Mouse (Mus musculus): ENCODE data around the gene Mansc1.
"Not testable (repeated sequence)": the region's sequence is repeated elsewhere in the genome, so short reads cannot be mapped to it uniquely, and the experiment has no call there.

Mansc1 gene

DNA sequence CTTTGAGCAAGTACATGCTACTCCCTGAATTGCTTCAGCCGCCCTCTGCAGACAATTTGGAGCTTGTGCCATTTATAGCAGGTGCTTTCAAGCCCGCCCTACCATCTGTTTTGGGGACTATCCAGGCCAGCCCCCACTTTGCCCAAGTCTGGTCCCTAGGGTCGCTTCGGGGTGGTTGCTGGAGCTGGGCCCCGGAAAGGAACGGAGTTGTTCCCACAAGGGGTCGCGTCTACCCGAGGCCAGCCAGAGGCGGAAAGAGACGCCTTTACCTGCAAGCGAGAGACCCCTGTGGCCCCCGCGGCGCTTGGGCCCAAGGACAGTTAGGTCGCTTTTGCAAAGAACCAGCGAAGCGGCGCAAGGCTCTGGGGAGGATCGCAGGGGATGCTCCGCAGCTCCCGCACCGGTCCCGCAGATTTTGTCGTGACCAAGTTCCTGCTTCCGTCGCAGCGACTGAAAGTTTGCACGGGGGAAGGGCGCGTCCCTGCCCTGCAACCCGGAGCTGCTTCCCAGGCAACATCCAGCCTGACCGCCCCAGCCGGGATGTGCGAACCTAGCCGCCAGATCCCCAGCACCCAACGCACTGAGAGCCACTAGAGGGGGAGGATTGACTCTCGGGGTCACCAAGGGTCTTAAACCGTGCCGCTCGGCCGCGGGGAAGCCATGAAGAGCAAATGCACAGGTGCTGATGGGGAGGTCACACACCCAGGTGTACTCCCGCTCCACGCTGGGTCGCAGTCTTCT is at the start of gene Mansc1:
Mansc1 (minus strand) TSS at position 542 of the 741 bp plus-strand sequence.
- DNase-seq (ENCODE audit: low read depth): peak; percentile 63

- DNase-seq (ENCODE audit: low read depth): not testable (repeated sequence)
Observed at GRCm38 (mm10) chr6:134679330-134679729, 47.0 kb upstream of the Mansc1 start.

DNA sequence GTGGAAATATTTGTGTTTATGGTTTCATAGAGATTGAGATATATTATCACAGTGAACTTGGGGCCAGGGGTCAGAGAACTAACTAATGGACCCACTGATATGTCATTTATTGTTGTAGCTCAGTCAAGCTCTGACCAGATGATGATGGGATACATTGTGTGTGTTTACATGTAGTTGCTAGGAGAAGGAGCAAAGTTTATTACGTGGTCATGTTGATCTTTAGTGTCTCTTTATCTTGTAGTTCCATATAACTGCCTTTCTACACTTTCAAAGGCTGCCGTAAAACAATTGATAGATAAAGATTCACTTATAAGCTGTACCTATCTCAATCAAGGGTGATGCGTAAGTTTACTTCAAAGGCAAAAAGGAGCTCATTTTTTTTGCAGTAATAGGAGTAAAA is 45.7 kb upstream of the Mansc1 start:
- DNase-seq (ENCODE audit: low read depth): no peak

- DNase-seq (ENCODE audit: low read depth): no peak
Observed at GRCm38 (mm10) chr6:134677504-134677903, 45.2 kb upstream of the Mansc1 start.

- not testable (repeated sequence) for DNase-seq (ENCODE audit: low read depth)
Observed at GRCm38 (mm10) chr6:134673712-134674111, 41.4 kb upstream of the Mansc1 start.

DNA sequence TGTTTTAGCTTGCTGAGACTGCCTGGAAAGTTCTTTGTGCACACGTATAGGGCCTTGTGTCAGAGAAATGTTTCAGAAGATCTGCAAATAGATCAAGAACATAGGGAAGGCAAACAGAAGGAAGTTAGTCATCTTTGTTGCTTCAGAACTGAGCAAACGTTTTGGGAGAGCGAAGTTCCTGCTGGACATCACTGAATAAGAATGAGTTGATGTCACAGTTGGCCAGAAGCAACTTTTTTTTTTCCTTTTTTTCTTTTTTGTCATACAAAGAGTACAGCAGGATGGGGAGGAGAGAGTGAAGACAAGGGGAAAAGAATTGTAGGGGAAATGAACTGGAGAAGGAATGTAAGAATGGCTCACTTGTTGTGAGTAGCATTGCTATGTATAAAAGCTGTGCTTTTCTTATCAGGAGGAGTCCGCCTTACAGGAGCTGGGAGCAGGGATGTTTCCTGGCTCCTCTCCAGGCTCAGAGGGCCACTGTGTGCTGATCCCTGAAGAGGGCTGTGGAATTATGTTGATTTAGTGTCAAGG is 38.7 kb upstream of the Mansc1 start:
- DNase-seq (ENCODE audit: low read depth): no peak

DNA sequence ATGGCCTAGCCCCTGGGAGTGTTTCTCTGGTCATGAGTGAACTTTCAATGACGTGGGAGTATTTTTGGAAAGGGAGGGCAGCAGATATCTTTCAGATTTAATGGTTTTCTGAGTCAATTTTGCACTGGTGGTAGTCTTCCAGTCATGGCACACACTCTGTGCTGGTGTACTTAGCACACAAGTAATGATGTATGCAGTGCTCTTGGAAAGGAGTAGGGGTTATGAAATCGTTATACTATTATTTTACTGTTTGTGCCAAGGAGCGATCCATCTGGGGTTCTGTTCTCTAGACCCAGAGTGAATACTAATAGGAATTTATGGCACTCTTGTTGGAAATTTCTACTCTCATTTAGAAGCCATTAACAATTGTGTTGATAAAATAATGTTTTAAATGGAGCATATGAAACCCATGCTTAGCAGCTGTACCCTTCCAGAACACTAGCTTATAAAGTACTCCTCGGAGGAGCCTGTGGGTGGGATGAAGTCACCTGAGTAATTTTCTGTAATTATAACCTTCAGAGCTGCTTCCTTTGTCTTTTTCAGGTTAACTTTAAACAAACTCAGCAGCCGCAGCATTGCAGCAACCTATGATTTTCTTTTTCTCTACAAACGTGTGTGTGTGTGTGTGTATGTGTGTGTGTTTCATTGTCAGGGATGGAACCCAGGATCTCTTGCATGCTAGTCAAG is 37.0 kb upstream of the Mansc1 start:
- DNase-seq (ENCODE audit: low read depth): no peak

GRCm38 (mm10) chr6:134668519-134668918 is 36.2 kb upstream of the Mansc1 start:
- no peak for DNase-seq (ENCODE audit: low read depth)

- DNase-seq (ENCODE audit: low read depth): no peak
Observed at GRCm38 (mm10) chr6:134665817-134666216, 33.5 kb upstream of the Mansc1 start.

- no peak for DNase-seq (ENCODE audit: low read depth)
Observed at GRCm38 (mm10) chr6:134664573-134664972, 32.3 kb upstream of the Mansc1 start.

- no peak for DNase-seq (ENCODE audit: low read depth)
Observed at GRCm38 (mm10) chr6:134660714-134661406, 28.6 kb upstream of the Mansc1 start.

GRCm38 (mm10) chr6:134659108-134659958 is 27.0 kb upstream of the Mansc1 start:
- peak; percentile 80 for DNase-seq (ENCODE audit: low read depth)

DNA sequence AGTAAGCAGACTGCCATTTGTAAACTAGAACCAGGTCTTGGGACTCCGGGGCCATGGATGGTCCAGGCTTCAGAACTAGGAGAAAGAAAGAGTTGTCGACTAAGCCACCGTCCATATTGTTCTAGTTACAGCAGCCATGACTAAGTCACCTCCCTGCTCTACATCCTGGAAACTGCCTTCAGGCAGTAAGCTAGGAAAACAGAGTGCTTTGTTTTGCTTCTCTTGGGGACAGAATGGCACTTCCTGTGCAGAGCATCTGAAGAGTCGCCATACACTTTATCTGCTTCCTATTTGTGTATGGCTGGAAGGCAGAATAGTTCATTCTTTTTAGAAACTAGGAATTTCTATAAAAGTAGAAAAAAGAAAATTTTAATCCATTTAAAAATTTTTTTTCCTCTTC is 24.2 kb upstream of the Mansc1 start:
- DNase-seq (ENCODE audit: low read depth): no peak

DNA sequence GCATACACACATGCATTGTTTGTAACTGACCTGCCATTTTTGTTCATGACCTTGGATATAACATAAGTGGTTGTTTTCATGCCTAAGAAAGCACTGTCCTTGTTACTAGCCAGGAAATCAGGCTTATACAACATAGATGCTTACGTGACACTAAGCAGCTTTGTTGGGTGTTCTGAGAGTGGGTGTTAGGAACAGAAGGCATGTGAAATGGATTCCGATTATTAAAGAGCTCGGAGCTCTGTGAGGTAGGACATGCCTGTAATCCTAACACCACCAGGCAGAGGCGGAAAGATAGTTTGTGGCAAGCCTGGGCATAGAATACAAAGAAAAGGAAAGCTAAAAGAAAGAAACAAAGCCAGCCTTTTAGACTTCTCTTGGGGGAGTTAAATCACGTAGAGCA is 16.1 kb upstream of the Mansc1 start:
- no peak for DNase-seq (ENCODE audit: low read depth)

DNA sequence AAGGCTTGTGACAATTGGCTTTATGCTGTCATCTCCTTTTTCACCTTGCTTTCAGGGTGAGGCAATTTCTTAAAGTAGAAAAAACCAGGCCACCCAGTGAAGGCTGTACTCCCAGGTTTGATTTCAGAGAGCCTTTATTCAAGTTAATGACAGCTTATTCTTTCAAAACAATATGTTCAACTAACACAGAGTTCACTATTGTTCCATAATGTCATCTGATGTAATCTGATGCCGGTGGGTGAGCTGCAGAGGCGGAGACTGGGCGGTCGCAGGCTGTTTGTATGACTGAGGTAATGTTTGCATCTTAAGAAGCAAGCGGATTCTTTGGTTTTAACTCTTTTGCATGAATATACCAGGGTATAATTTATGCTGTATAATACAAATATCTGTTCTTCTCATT is 15.3 kb upstream of the Mansc1 start:
- no peak for DNase-seq (ENCODE audit: low read depth)

DNA sequence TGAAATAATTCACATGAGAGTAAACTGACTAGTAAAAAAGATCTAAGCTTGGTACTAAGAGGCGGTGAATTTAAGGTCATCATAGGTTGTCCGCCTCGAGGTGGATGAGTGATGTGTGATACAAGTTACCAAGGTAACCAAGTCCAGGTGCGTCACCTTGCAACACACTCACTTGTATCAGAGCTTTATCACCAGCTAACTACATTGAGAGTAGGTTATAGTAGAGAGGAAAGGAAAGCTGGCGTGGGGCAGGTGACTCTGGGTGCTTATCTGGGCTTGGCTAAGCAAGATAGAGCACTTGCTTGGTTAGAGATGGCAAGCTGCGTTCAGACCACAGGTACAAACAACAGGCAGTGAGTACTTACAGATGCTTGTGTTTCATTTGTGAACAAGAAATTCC is 14.5 kb upstream of the Mansc1 start:
- DNase-seq (ENCODE audit: low read depth): no peak

DNA sequence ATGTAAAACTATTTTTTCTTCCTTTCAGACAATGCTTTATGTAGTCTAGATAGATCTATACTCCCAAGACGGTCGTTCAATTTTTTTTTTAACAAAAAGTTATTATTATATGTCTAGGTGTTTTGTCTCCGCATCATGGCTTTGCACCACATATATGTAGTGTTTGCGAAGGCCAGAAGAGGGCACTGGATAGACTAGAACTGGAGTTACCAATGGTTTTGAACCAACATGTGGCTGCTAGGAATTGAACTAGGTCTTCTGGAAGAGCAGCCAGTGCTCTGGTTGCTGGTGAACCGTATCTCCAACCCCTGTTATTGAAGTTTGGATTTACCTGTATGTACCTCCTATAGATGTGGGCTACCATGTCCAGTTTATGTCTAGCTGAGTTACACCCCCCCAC is 11.0 kb upstream of the Mansc1 start:
- DNase-seq (ENCODE audit: low read depth): peak; percentile 45

DNA sequence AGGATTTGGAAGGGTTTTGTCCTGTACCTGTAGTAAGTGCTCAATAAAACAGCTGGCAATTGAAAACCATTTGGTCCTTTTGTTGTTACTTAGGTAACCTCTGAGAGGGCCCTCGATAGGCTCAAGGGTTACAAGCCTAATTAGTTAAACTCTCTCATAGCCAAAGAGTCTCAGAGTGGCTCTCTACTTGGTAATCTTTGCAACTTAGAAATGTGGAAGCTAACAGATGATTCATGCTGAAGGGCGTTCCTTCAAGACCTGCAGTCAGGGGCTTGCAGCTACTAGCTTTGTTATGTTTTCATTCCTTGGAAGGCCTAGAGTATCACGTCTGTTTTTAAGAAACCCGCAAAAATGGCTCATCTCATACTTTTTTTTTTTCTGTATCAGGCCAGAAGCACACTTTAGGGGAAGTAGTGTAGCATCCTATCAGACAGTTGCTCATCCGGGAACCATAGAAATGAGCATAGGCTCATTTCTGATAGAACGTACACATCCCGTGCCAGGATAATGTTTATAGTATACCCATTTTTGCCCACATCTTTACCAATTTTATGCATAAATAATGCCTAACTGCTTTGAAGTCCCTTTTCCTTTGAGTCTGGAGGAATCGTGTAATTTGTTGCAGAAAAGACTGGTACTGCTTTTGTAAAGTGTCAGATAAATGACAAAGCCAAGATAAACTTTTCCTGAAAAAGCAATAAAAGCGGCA is 9.6 kb upstream of the Mansc1 start:
- peak; percentile 38 for DNase-seq (ENCODE audit: low read depth)

DNA sequence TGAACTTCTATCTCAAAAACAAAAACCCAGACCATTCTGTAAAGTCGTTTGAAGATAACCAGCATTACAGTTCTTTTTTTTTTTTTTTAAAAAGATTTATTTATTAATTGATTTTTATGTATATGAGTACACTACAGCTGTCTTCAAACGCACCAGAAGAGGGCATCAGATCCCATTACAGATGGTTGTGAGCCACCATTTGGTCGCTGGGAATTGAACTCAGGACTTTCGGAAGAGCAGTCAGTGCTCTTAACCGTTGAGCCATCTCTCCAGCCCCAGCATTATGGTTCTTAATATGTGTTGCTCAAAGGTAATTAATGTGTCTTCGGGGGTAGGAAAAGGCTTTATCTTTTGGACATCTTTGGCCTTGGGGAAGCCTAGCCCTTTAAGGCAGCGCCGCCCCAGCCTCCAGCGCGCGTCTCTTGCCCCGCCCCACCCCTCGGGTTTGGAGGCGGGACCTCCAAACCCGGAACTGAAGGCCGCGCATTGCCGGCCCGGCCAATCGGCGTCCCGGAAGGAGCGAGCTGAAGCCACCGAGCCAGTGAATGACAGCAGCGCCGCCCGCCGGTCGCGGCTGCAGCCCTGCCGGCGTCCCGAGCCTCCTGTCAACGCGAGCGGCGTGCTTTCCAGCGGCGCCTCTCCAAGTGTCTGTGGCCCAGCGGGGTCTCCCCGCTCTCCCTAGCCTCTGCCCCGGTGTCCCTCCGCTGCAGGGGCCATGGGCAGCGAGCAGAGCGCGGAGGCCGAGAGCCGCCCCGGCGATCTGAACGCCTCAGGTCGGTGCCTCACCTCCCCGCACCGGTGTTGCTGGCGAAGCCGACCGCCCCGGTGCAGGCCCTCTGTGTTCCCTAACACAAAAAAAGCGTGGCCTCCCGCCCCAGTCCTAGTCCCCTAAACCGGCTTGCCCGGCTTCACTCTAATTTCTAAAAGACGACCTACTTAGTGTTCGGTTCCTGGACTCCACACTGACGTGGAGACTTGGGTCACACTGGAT is 8.5 kb upstream of the Mansc1 start:
- peak; percentile 96 for DNase-seq (ENCODE audit: low read depth)

- no peak for DNase-seq (ENCODE audit: low read depth)
Observed at GRCm38 (mm10) chr6:134639900-134640299, 7.6 kb upstream of the Mansc1 start.

Data from naive thymus-derived CD4-positive, alpha-beta T cell, adult 2 months (primary cell).